8 mouse cellular contexts compared by ENCODE assay signal in the genomic region with DNA sequence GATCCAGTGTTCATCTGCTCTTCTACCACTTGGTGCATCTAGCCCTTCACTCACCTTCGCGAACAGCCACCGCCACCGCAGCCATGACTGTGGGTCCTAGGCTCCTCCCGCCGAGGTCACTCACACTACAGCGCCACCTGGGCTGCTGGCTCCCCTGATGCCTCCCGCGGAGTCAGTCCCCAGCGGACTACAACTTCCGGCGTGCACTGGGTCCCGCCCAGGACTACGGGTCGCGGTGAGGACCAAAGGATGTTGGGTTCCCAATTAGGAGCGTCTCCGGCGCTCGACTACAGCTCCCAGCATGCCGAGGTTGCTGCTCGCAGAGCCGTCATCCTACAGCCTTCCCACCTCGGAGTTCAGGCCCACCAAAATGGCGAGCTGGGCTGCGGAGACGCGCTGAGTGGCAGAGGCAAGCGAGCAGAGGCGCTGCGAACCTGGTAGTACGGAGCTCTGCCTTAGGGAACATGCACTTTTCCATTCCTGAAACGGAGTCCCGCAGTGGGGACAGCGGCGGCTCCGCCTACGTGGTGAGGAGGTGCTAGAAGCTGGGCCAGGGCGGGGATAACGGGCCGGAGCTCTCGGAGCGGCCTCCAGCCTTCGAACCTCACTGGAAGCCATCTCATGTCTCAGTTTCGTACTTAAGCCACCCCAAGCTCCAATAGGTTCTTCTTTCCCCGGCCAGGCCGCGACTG. TPM values are rescaled to one million over a fixed set of nuclear protein-coding genes. Genes with fewer than 3 reads are reported as not detected.
DNase-seq lines count a peak whose midpoint lies in the region; ATAC-seq and TF ChIP-seq lines count a peak whose summit lies in the region.

A gene (plus strand): TSS at position 289 of the 692 bp plus-strand sequence.
A gene (minus strand): TSS at position 492 of the 692 bp plus-strand sequence.

- peak within 1 kb of the TSS; percentile 83 for H3K4me3 ChIP-seq in heart, embryonic 12.5 days
- peak within 1 kb of the TSS; percentile 91 for H3K4me3 ChIP-seq in kidney, postnatal 0 days (replicated peaks; ENCODE audit: low read depth, low read length)
- peak within 1 kb of the TSS; percentile 80 for H3K4me3 ChIP-seq in liver, embryonic 11.5 days (ENCODE audit: low read depth, low read length)
- peak within 1 kb of the TSS; percentile 88 for H3K4me3 ChIP-seq in stomach, embryonic 14.5 days (ENCODE audit: low read depth, low read length)

- H3K27me3 ChIP-seq in heart, embryonic 12.5 days (replicated peaks): no peaks in the 10 kb centered on the region
- H3K27me3 ChIP-seq in kidney, postnatal 0 days (ENCODE audit: insufficient read depth, low read length): no peaks in the 10 kb centered on the region
- H3K27me3 ChIP-seq in liver, embryonic 11.5 days (replicated peaks; ENCODE audit: control insufficient read depth, insufficient read depth, low read length): no peaks in the 10 kb centered on the region
- H3K27me3 ChIP-seq in stomach, embryonic 14.5 days (ENCODE audit: control insufficient read depth, insufficient read depth, low read length): no peaks in the 10 kb centered on the region

- H3K36me3 ChIP-seq in heart, embryonic 12.5 days: peaks cover 67% of the 10 kb centered on the region
- peaks cover 51% of the 10 kb centered on the region for H3K36me3 ChIP-seq in kidney, postnatal 0 days (ENCODE audit: insufficient read depth, low read length)
- H3K36me3 ChIP-seq in liver, embryonic 11.5 days (ENCODE audit: control insufficient read depth, insufficient read depth, low read length): peaks cover 56% of the 10 kb centered on the region
- H3K36me3 ChIP-seq in stomach, embryonic 14.5 days (ENCODE audit: control insufficient read depth, insufficient read depth, low read length): peaks cover 58% of the 10 kb centered on the region

- TF ChIP-seq CTCF in kidney, postnatal 0 days (IDR thresholded peaks at IDR 0.05; ENCODE audit: low read depth): peak; percentile 71

- WGBS in heart, embryonic 12.5 days: under 1% methylated on average over 48 of the region's 48 CpGs
- under 1% methylated on average over 47 of the region's 48 CpGs for WGBS in kidney, postnatal 0 days
- WGBS in liver, embryonic 11.5 days: under 1% methylated on average over 48 of the region's 48 CpGs
- under 1% methylated on average over 48 of the region's 48 CpGs for WGBS in stomach, embryonic 14.5 days

- peak within 1 kb of the TSS; percentile 92 for H3K9ac ChIP-seq in heart, embryonic 12.5 days
- peak within 1 kb of the TSS; percentile 91 for H3K9ac ChIP-seq in kidney, postnatal 0 days (ENCODE audit: low read depth, low read length)
- H3K9ac ChIP-seq in liver, embryonic 11.5 days (ENCODE audit: low read depth, low read length): peak within 1 kb of the TSS; percentile 85
- peak within 1 kb of the TSS; percentile 69 for H3K9ac ChIP-seq in stomach, embryonic 14.5 days (replicated peaks; ENCODE audit: low read depth, low read length)

- DNase-seq in CD4-positive helper T cell, adult 2 months (ENCODE audit: low read depth, low spot score): peak; percentile 99
- DNase-seq in brain, embryonic 18.5 days (ENCODE audit: low read depth, low spot score): peak; percentile 98
- DNase-seq in kidney, postnatal 0 days (ENCODE audit: low spot score): peak; percentile 98
- peak; percentile 99 for DNase-seq in liver, embryonic 11.5 days (ENCODE audit: low spot score)
- DNase-seq in naive thymus-derived CD4-positive, alpha-beta T cell, adult 2 months (ENCODE audit: low read depth): peak; percentile 99

- H3K4me1 ChIP-seq in heart, embryonic 12.5 days (replicated peaks): peaks cover 20% of the 10 kb centered on the region
- peaks cover 11% of the 10 kb centered on the region; the same call in 1 of the 2 replicates for H3K4me1 ChIP-seq in kidney, postnatal 0 days (replicated peaks; ENCODE audit: insufficient read depth, low read length)
- peaks cover 13% of the 10 kb centered on the region for H3K4me1 ChIP-seq in liver, embryonic 11.5 days (replicated peaks; ENCODE audit: control insufficient read depth, insufficient read depth, low read length)
- peaks cover 14% of the 10 kb centered on the region; the same call in 1 of the 2 replicates for H3K4me1 ChIP-seq in stomach, embryonic 14.5 days (ENCODE audit: control insufficient read depth, insufficient read depth, low read length)

- peak within 1 kb of the TSS; percentile 87 for H3K27ac ChIP-seq in heart, embryonic 12.5 days (ENCODE audit: poor library complexity, severe bottlenecking)
- H3K27ac ChIP-seq in kidney, postnatal 0 days: peak within 1 kb of the TSS; percentile 89
- peak within 1 kb of the TSS; percentile 65 for H3K27ac ChIP-seq in liver, embryonic 11.5 days (ENCODE audit: low read depth, low read length)
- H3K27ac ChIP-seq in stomach, embryonic 14.5 days (ENCODE audit: low read length): peak within 1 kb of the TSS; percentile 80

- H3K9me3 ChIP-seq in heart, embryonic 12.5 days (replicated peaks): no peaks in the 10 kb centered on the region
- no peaks in the 10 kb centered on the region for H3K9me3 ChIP-seq in kidney, postnatal 0 days (replicated peaks; ENCODE audit: low read length)
- H3K9me3 ChIP-seq in liver, embryonic 11.5 days (ENCODE audit: control insufficient read depth, low read length): no peaks in the 10 kb centered on the region
- no peaks in the 10 kb centered on the region for H3K9me3 ChIP-seq in stomach, embryonic 14.5 days (ENCODE audit: control insufficient read depth, low read depth, low read length)

- H3K4me2 ChIP-seq in heart, embryonic 12.5 days: peak within 1 kb of the TSS; percentile 84
- peak within 1 kb of the TSS; percentile 75 for H3K4me2 ChIP-seq in kidney, postnatal 0 days (ENCODE audit: low read length)
- H3K4me2 ChIP-seq in liver, embryonic 11.5 days: peak within 1 kb of the TSS; percentile 87
- H3K4me2 ChIP-seq in stomach, embryonic 14.5 days (replicated peaks; ENCODE audit: low read depth, low read length): peak within 1 kb of the TSS; percentile 78

- ATAC-seq in erythroid progenitor cell, adult 5-6 weeks (replicated peaks; ENCODE audit: low FRiP score, poor library complexity, severe bottlenecking): peak; percentile 88
- peak; percentile 96 for ATAC-seq in heart, embryonic 12.5 days (ENCODE audit: insufficient number of reproducible peaks, low FRiP score)
- ATAC-seq in kidney, postnatal 0 days (replicated peaks; ENCODE audit: low FRiP score, low read depth): peak; percentile 96
- peak; percentile 94 for ATAC-seq in liver, embryonic 11.5 days (replicated peaks; ENCODE audit: low FRiP score)
- peak; percentile 95 for ATAC-seq in stomach, embryonic 14.5 days (ENCODE audit: insufficient number of reproducible peaks, insufficient read depth, low FRiP score, low read depth)

RNA-seq across cellular contexts. Expression of the first gene that starts in this region (rescaled TPM):
- total RNA-seq in erythroid progenitor cell, adult 5-6 weeks (2015; ENCODE audit: low replicate concordance): 22.6 and 31.7 TPM in 2 replicates
- 16.3 and 39.3 TPM in 2 replicates for total RNA-seq in erythroid progenitor cell, adult 5-6 weeks (2017; ENCODE audit: low replicate concordance)
- 112 and 116 TPM in 2 replicates for polyA plus RNA-seq in heart, embryonic 12.5 days (2016; fragmentation: Nextera tagmentation; extraction: Ambion mirVana)
- 122 and 134 TPM in 2 replicates for polyA plus RNA-seq in kidney, postnatal 0 days (2015; fragmentation: Nextera tagmentation; extraction: Ambion mirVana)
- polyA plus RNA-seq in liver, embryonic 11.5 days (2014; fragmentation: Nextera tagmentation; extraction: Ambion mirVana): 87.6 and 94.7 TPM in 2 replicates
- 123 and 125 TPM in 2 replicates for polyA plus RNA-seq in stomach, embryonic 14.5 days (2014; fragmentation: Nextera tagmentation; extraction: Ambion mirVana)

RNA-seq across cellular contexts. Expression of the second gene that starts in this region (rescaled TPM):
- total RNA-seq in erythroid progenitor cell, adult 5-6 weeks (2015; ENCODE audit: low replicate concordance): 36.5 and 60.5 TPM in 2 replicates
- 8.2 and 53.5 TPM in 2 replicates for total RNA-seq in erythroid progenitor cell, adult 5-6 weeks (2017; ENCODE audit: low replicate concordance)
- 52.3 and 60.5 TPM in 2 replicates for polyA plus RNA-seq in heart, embryonic 12.5 days (2016; fragmentation: Nextera tagmentation; extraction: Ambion mirVana)
- 62.8 and 66.8 TPM in 2 replicates for polyA plus RNA-seq in kidney, postnatal 0 days (2015; fragmentation: Nextera tagmentation; extraction: Ambion mirVana)
- polyA plus RNA-seq in liver, embryonic 11.5 days (2014; fragmentation: Nextera tagmentation; extraction: Ambion mirVana): 93.2 and 98.1 TPM in 2 replicates
- 52.5 and 60.2 TPM in 2 replicates for polyA plus RNA-seq in stomach, embryonic 14.5 days (2014; fragmentation: Nextera tagmentation; extraction: Ambion mirVana)

Comparison
In these comparisons a context has a peak if more than half of its experiments do, and no peak if none do; other contexts are left out.
1. Peak in every context shown above with its lines: DNase-seq, ATAC-seq, H3K4me3 ChIP-seq and H3K27ac ChIP-seq.